Mouse (Mus musculus): Measurements from ENCODE around the gene Tmem35b.
"Not testable (repeated sequence)": the region's sequence is repeated elsewhere in the genome, so short reads cannot be mapped to it uniquely, and the experiment has no call there.

Tmem35b gene

DNA sequence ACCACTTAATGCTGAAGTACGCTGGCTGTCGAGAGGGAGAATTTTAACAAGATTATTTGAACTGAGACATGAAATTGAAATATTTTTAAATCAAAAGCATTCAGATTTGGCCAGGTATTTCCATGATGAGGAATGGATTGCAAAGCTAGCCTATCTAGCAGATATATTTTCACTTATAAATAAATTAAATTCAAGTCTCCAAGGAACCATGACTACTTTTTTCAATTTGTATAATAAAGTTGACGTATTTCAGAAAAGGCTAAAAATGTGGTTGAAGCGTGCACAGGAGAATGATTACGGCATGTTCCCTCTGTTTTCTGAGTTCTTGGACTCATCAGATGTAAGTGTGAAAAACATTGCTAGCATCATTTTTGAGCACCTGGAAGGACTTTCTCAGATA lies at the start of gene Tmem35b:
TSS of gene Tmem35b (plus strand) at position 301 of the 400 bp plus-strand sequence.
- no peak for DNase-seq (ENCODE audit: low spot score)

GRCm38 (mm10) chr4:127074915-127075314 lies 48.6 kb upstream of the Tmem35b start:
- DNase-seq (ENCODE audit: low spot score) = no peak

- DNase-seq (ENCODE audit: low spot score) = peak; percentile 96
Observed at GRCm38 (mm10) chr4:127076875-127077548, 46.5 kb upstream of the Tmem35b start, which contains the start of gene Zmym6. Gene Zmym6 (plus strand): TSS chr4:127077383.

DNA sequence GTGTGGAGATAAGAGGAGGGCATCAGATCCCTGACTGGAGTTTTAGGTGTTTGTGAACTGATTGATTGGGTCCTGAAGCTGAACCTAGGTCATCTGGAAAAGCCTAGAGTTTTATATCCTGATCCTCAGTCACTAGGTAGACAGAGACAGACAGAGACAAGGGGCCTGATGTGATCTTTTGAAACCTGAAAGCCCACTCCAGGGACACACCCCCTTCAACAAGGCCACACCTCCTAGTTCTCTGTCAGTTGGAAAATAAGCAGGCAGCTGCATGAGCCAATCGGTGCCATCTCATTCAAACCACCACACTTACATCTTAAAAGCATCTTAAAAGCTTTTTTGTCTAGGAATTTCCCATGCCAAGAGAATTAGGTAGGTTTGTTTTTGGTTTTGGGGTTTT lies 42.7 kb upstream of the Tmem35b start:
- DNase-seq (ENCODE audit: low spot score) = no peak

DNA sequence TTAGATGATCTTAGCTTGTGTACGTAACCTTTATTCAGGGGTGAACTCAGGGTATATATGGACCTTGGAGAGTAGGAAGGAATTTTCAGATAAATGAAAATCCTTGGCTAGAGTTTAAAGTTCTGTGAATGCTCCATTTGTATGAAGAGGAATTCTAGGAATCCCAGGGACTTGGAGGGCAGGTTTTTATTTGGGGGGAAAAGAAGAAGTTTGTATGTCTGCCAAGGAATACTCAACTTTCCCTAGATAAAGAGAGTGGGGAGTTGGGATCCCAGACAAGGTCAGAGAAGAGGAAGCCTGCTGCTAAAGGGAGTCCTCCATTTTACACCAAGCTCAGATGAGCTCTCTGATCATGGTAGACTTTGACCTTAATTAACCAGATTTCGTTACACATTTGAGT lies 40.4 kb upstream of the Tmem35b start:
- no peak for DNase-seq (ENCODE audit: low spot score)

GRCm38 (mm10) chr4:127085761-127086160 lies 37.7 kb upstream of the Tmem35b start:
- DNase-seq (ENCODE audit: low spot score) = no peak

GRCm38 (mm10) chr4:127091188-127091587 lies 32.3 kb upstream of the Tmem35b start:
- no peak for DNase-seq (ENCODE audit: low spot score)

- no peak for DNase-seq (ENCODE audit: low spot score)
Observed at GRCm38 (mm10) chr4:127095090-127095489, 28.4 kb upstream of the Tmem35b start.

GRCm38 (mm10) chr4:127099552-127099951 lies 23.9 kb upstream of the Tmem35b start:
- not testable (repeated sequence) for DNase-seq (ENCODE audit: low spot score)

DNA sequence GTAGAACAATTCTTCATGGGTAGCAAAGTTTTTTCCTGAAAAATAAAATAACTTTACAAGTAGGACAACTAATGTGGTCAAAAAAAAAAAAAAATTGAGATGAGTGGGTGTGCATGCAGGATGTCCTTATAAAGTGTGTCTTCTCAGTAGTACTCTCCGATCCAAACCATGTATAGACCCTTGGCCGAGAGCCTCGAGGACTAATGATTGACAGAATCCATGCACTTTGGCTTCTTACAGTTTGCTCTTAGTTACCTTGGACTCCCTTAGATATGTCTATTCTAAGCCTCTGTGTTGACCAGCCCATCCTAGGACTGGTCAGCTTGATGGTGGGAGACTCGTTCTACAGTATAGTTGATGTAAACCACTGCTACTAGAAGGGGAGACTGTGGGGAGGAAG lies 15.9 kb upstream of the Tmem35b start:
- DNase-seq (ENCODE audit: low spot score) = no peak

DNA sequence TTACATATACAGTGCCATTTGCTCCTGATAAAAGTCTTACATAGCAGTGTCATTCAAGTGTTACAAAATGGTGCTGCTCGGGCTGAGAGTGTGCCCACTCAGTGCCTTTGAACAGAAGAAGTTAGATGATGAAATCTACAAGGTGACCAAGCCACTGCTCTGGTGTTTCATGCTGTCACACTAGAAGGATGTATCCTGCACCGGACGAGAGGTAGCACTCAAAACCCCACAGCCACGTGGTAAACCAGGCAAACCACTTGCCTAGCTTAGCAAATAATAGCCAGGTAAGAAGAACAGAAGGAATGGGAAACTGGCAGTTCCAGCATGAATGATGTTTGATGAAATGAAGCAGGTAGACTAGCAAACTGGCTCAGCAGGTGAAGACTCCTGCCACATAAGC lies 12.9 kb upstream of the Tmem35b start:
- peak; percentile 46 for DNase-seq (ENCODE audit: low spot score)

DNA sequence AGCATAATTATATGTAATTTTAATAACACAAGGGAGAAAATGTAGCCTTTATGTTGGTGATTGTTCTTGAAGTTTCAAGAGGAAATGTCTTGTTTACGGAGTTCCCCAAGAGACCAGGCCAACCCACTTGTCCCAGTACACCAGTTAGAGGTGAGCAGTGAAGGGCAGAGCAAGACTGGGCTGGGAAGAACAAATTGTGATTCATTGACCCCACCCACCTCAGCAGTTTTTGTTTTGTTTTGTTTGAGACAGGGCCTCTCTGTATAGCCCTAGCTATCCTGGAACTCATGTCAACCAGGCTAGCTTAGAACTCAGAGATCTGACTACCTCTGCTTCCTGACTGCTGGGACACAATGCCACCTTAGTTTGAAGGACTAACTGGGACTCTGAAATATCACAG lies 840 bp downstream of the Tmem35b start:
- DNase-seq (ENCODE audit: low spot score) = no peak

DNA sequence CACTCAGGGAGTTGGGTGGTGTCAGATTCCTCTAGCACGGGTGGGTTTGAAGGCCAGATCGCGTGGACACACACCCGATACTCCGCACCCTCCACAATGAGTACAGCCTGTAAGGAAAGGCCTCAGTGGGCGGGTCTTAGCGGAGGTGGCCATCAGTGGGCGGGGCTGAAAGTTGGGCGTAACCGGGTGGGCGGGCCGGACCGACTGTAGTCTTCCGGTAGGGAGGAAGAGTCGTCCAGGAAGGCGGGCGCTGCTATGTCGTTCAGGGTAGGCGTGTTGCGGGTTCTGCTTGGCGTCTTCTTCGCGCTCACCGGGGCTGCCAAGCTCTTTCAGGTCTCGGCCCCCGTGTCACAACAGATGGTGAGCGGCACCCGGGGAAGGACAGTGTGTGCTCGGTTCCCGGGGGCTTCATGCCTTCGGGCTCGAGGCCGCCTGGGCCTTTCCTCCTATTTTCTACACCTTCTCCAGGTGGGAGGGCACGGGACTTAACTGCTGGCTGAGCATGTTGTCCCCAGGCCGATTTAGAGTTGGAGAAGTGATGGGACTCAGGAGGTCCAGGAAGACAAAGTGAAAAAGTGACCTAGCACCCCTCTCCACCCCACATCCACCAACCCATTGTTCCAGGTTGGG lies 2.5 kb downstream of the Tmem35b start:
- peak; percentile 87 for DNase-seq (ENCODE audit: low spot score)

DNA sequence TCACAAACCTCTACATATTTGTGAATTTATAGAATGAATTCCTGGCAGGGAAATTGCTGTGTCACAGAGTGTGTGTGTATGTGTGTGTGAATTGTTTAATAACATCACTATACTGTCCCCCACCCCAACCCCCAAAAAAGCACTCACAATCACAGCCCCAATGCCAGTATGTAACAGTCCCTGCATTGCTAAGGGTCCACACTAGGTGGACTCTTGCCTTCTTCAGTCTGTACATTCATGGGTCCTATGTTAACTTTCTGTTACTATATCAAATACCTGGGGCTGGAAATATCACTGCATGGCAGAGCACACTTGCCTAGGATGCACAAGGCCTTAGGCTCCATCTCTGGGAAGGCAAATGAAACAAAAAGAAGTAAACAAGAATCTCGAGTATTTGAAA lies 11.2 kb downstream of the Tmem35b start:
- no peak for DNase-seq (ENCODE audit: low spot score)

- no peak for DNase-seq (ENCODE audit: low spot score)
Observed at GRCm38 (mm10) chr4:127137591-127137990, 14.1 kb downstream of the Tmem35b start.

GRCm38 (mm10) chr4:127138486-127138885 lies 15.0 kb downstream of the Tmem35b start:
- DNase-seq (ENCODE audit: low spot score) = no peak

DNA sequence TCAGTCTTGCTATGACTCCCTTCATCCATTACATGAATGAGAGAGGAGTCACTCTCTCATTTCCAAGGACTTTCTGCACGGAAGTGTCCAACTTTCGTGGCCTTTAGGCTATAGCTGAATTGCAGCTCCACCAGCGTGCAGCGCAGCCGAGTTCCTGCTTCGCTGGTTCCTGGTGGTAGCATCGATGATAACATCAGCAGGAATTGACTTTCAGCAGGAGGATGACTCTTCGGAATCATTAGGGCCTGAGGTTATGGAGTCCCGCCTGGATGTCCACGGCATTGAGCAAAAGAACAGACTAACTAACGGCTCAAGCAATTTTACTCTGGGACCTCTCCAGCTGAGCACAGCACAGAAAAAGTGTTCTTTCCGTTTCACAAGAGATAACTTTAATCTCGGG lies 26.5 kb downstream of the Tmem35b start:
- DNase-seq (ENCODE audit: low spot score) = no peak

GRCm38 (mm10) chr4:127153345-127153744 lies 29.9 kb downstream of the Tmem35b start:
- no peak for DNase-seq (ENCODE audit: low spot score)

GRCm38 (mm10) chr4:127155757-127156156 lies 32.3 kb downstream of the Tmem35b start:
- DNase-seq (ENCODE audit: low spot score) = no peak

- no peak for DNase-seq (ENCODE audit: low spot score)
Observed at GRCm38 (mm10) chr4:127157746-127158145, 34.3 kb downstream of the Tmem35b start.

DNA sequence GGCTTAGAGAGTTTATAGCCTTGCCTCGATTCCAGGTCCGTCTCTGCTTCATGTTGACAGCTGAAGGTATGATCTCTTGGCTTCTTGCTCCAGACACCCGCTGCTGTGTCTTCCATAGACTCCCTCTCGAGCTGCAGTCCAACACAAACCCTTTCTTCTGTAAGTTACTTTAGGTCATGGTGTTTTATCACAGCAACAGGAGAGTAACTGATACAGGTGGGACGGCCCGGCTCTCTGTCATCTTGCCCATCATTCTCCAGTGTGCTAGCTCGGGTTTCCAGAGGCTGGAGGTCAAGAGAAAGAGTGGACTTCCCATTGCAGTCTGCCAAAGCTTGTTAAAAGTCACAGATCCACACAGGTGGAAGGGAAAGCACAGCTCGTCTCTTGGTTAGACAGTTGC lies 40.4 kb downstream of the Tmem35b start:
- no peak for DNase-seq (ENCODE audit: low spot score)

- no peak for DNase-seq (ENCODE audit: low spot score)
Observed at GRCm38 (mm10) chr4:127167096-127167495, 43.6 kb downstream of the Tmem35b start.

DNA sequence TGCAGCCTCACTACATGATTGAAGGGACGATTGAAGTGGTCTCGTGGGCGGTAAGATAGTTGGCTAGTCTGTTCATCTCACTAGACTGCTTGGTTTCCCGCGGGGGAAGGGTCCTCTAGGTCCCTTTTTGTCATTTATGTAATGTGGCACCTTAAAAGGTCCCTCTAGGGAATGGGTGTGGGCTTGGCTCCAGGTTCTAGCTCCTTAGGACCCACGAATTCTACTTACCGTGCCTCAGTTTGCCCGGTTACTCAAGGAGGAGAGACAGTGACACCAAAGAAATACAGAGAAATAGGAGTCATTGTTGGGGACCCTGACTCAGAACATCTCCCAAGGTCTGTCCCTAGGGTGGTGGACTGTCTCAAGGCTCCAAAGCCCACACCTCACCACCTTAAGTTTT lies 44.2 kb downstream of the Tmem35b start:
- no peak for DNase-seq (ENCODE audit: low spot score)
